Mouse (Mus musculus) hindbrain, embryonic 16.5 days (tissue): ENCODE measurements around the gene Tmem131. TPM values are rescaled to one million over a fixed set of nuclear protein-coding genes. Genes with fewer than 3 reads are reported as not detected.

Source experiments
- ATAC-seq: fragments of 200-750 bp; cut with Nextera tagmentation; 2 replicates; pipeline ENCODE4 v1.8.0; 2017; ENCODE audit warnings: moderate TSS enrichment, moderate library complexity
- H3K27ac ChIP-seq: fragments of 300-500 bp; sonication (generic); 2 replicates; pipeline ENCODE4 v1.5.1; 2014; ENCODE audit warnings: low read depth, mild to moderate bottlenecking, control low read depth, low read length, moderate library complexity
- H3K27me3 ChIP-seq: fragments of 300-500 bp; sonication (generic); replicated peaks from 2 replicates; pipeline ENCODE4 v1.6.1; 2014; ENCODE audit warnings: low read length; ENCODE audit not compliant: control insufficient read depth, insufficient read depth
- H3K36me3 ChIP-seq: fragments of 300-500 bp; sonication (generic); 2 replicates; pipeline ENCODE4 v1.6.1; 2014; ENCODE audit warnings: mild to moderate bottlenecking, low read length, moderate library complexity, mixed read lengths; ENCODE audit not compliant: control insufficient read depth, insufficient read depth
- H3K4me1 ChIP-seq: fragments of 300-500 bp; sonication (generic); 2 replicates; pipeline ENCODE4 v1.6.1; 2014; ENCODE audit warnings: low read depth, low read length; ENCODE audit not compliant: control insufficient read depth, insufficient read depth
- H3K4me2 ChIP-seq: fragments of 300-500 bp; sonication (generic); 2 replicates; pipeline ENCODE4 v1.6.1; 2014; ENCODE audit warnings: mild to moderate bottlenecking, low read length, control low read depth, moderate library complexity
- H3K4me3 ChIP-seq: fragments of 300-500 bp; sonication (generic); 2 replicates; pipeline ENCODE4 v1.5.1; 2014; ENCODE audit warnings: mild to moderate bottlenecking, low read length, control low read depth, moderate library complexity
- H3K9ac ChIP-seq: fragments of 300-500 bp; sonication (generic); 2 replicates; pipeline ENCODE4 v1.6.1; 2014; ENCODE audit warnings: low read depth, mild to moderate bottlenecking, control low read depth, low read length, moderate library complexity
- H3K9me3 ChIP-seq: fragments of 300-500 bp; sonication (generic); 2 replicates; pipeline ENCODE4 v1.6.1; 2014; ENCODE audit warnings: mild to moderate bottlenecking, low read length, moderate library complexity; ENCODE audit not compliant: control insufficient read depth
- WGBS: fragments of 180-500 bp; shearing (Covaris S2); extraction: QIAGEN DNeasy Blood & Tissue Kit; methylation state at CpG from one replicate; pipeline ENCODE4 v1.1.7; 2014; 5-methylcytosine and 5-hydroxymethylcytosine counted together
- polyA plus RNA-seq: library from polyadenylated mRNA; unstranded; fragments of >200 nt; fragmentation: Nextera tagmentation; extraction: Ambion mirVana; gene quantifications from 2 replicates; pipeline ENCODE4 v1.2.1, GENCODE M21; 2015

The Tmem131 gene
- polyA plus RNA-seq, 1 experiment from 2014 or later, result 10.0 TPM

GRCm38 (mm10) chr1:36870518-36870917 lies 72.9 kb downstream of the Tmem131 start:
- Histone ChIP-seq H3K36me3 (peaks cover 2% of the 10 kb centered on the region; the same call in 1 of the 2 replicates), H3K4me3 (no peak overlapping the region), H3K9ac (no peak overlapping the region), H3K27ac (no peak overlapping the region), H3K4me1 (no peaks in the 10 kb centered on the region), H3K27me3 (no peaks in the 10 kb centered on the region), H3K9me3 (no peaks in the 10 kb centered on the region), H3K4me2 (no peak overlapping the region)
- WGBS, result 76% methylated on average over 1 of the region's 1 CpGs
- ATAC-seq, result no peak

- ATAC-seq, result no peak
- Histone ChIP-seq H3K27me3 (no peaks in the 10 kb centered on the region), H3K36me3 (no peaks in the 10 kb centered on the region), H3K27ac (no peak overlapping the region), H3K9me3 (no peaks in the 10 kb centered on the region), H3K4me1 (peaks cover 12% of the 10 kb centered on the region; the same call in 1 of the 2 replicates), H3K9ac (no peak overlapping the region), H3K4me2 (no peak overlapping the region), H3K4me3 (no peak overlapping the region)
- 69% methylated on average over 3 of the region's 3 CpGs for WGBS
These were observed 78.7 kb downstream of the Tmem131 start for GRCm38 (mm10) chr1:36864757-36865156.

GRCm38 (mm10) chr1:36861775-36862174 lies 81.7 kb downstream of the Tmem131 start:
- Histone ChIP-seq H3K4me1 (peaks cover 12% of the 10 kb centered on the region; the same call in 1 of the 2 replicates), H3K27me3 (no peaks in the 10 kb centered on the region), H3K9ac (no peak overlapping the region), H3K9me3 (no peaks in the 10 kb centered on the region), H3K27ac (no peak overlapping the region; the same call in 1 of the 2 replicates), H3K4me2 (no peak overlapping the region), H3K36me3 (no peaks in the 10 kb centered on the region), H3K4me3 (no peak overlapping the region)
- WGBS, result 68% methylated on average over 2 of the region's 2 CpGs
- no peak for ATAC-seq

GRCm38 (mm10) chr1:36860876-36861275 lies 82.6 kb downstream of the Tmem131 start:
- no peak overlapping the region for H3K4me3 ChIP-seq
- no peaks in the 10 kb centered on the region for H3K36me3 ChIP-seq
- no peak for ATAC-seq
- H3K9me3 ChIP-seq, result no peaks in the 10 kb centered on the region
- H3K9ac ChIP-seq, result no peak overlapping the region
- H3K27ac ChIP-seq, result no peak overlapping the region
- H3K4me1 ChIP-seq, result peaks cover 12% of the 10 kb centered on the region; the same call in 1 of the 2 replicates
- no peaks in the 10 kb centered on the region for H3K27me3 ChIP-seq
- 14% methylated on average over 1 of the region's 1 CpGs for WGBS
- H3K4me2 ChIP-seq, result no peak overlapping the region

DNA sequence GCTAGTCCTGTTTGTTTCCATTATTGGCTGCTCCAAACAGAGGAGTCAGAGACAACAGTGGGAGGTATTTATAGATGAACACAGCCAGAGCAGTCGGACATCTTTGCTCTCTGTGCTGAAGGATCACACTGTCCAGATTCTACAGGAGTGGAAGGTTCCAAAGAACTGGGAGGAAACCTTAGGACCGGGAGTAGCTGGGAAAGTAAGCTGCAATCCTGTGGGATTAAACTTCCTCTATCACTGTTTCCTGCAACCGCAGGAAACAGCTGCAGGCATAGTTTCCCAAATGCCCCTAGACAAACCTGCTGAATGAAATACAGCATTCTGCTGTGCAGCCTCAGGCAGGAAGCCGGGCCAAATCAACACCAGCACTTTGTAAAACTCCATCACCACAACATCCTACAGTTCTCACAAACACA lies 83.0 kb downstream of the Tmem131 start:
- Histone ChIP-seq H3K4me2 (no peak overlapping the region), H3K27ac (no peak overlapping the region), H3K9ac (no peak overlapping the region), H3K4me3 (no peak overlapping the region), H3K36me3 (no peaks in the 10 kb centered on the region), H3K9me3 (no peaks in the 10 kb centered on the region), H3K4me1 (peaks cover 12% of the 10 kb centered on the region; the same call in 1 of the 2 replicates), H3K27me3 (no peaks in the 10 kb centered on the region)
- 56% methylated on average over 4 of the region's 4 CpGs for WGBS
- 0 out of 2 replicates have a peak, but pooled peaks have one; percentile 9 for ATAC-seq

DNA sequence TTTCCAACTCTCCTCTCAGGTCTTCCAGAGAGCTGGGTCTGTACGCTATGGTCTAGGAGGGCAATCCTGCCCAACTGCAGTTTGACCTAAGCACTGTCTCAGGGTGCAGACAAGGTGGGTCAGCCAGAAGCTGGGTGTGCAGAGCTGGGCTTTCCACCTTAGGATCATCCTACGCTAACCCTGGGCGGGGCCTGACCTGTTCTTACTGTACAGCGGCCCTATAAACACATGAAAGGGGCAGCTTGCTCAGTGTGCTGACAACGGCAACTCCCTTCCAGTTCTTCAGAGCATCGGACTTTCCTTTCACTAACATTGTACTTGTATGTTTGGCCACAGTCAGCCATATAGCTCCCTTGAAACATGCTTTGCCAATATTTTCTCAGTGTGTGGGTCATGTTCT lies 86.4 kb downstream of the Tmem131 start:
- no peak overlapping the region for H3K27ac ChIP-seq
- 0 out of 2 replicates have a peak, but pooled peaks cover 4% of the 10 kb centered on the region for H3K36me3 ChIP-seq
- H3K4me1 ChIP-seq, result peaks cover 12% of the 10 kb centered on the region; the same call in 1 of the 2 replicates
- no peak overlapping the region for H3K4me2 ChIP-seq
- WGBS, result 97% methylated on average over 6 of the region's 6 CpGs
- H3K4me3 ChIP-seq, result no peak overlapping the region
- H3K9ac ChIP-seq, result no peak overlapping the region
- no peaks in the 10 kb centered on the region for H3K9me3 ChIP-seq
- no peak for ATAC-seq
- no peaks in the 10 kb centered on the region for H3K27me3 ChIP-seq

DNA sequence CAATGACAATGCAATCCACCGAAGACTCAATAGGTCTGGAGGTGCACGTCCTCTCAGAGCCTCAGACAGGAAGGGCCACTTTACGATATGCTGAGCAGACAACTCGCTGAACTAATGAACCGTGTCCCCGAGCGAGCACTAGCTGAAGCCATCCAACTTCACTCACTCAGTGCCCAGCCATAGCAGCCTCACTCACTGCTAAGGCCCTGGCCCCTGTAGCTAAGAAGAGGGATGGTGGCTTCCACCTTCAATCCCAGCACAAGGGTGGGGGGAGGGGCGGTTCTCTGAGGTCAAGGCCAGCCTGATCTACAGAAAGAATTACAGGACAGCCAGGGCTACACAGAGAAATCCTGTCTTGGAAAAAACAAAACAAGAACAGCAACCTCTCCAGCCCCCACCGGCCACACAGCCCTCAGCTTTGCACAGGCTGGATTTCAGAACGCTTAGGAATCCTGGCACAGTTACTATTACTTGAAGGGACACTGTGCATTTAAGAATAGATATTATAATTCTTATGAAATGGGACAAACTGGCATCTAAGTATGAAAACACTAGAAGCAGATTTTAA lies 89.2 kb downstream of the Tmem131 start:
- Histone ChIP-seq H3K36me3 (0 out of 2 replicates have a peak, but pooled peaks cover 4% of the 10 kb centered on the region), H3K4me1 (no peaks in the 10 kb centered on the region), H3K9ac (no peak overlapping the region), H3K9me3 (no peaks in the 10 kb centered on the region), H3K27ac (no peak overlapping the region), H3K4me3 (no peak overlapping the region), H3K27me3 (no peaks in the 10 kb centered on the region), H3K4me2 (no peak overlapping the region)
- no peak for ATAC-seq
- WGBS, result 84% methylated on average over 10 of the region's 10 CpGs

DNA sequence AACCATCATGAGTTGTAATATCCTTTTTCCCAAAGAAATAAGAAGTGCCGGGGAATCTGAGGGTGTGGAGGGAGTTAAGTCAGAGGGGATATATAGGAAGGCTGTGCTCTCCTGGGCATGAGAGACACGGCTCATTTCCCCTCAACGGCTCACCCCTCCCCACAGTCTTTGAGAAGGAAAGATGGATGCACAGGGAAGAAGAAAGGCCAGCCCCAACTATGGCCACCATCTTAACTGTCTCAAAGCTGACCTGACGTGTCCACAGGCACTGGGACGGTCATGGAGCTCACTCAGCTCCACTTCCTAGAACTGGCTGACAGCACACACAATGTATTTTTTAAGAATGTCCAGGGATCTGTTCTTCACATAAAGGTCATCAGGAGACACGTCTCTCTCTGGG lies 91.4 kb downstream of the Tmem131 start:
- Histone ChIP-seq H3K36me3 (0 out of 2 replicates have a peak, but pooled peaks cover 4% of the 10 kb centered on the region), H3K4me1 (no peaks in the 10 kb centered on the region), H3K9ac (no peak overlapping the region), H3K27me3 (no peaks in the 10 kb centered on the region), H3K4me3 (no peak overlapping the region), H3K27ac (no peak overlapping the region), H3K4me2 (no peak overlapping the region), H3K9me3 (no peaks in the 10 kb centered on the region)
- ATAC-seq, result no peak
- WGBS, result 63% methylated on average over 6 of the region's 6 CpGs

GRCm38 (mm10) chr1:36851392-36851791 lies 92.1 kb downstream of the Tmem131 start:
- H3K4me3 ChIP-seq, result no peak overlapping the region
- H3K27me3 ChIP-seq, result no peaks in the 10 kb centered on the region
- H3K27ac ChIP-seq, result no peak overlapping the region
- WGBS, result 73% methylated on average over 4 of the region's 4 CpGs
- 0 out of 2 replicates have a peak, but pooled peaks cover 4% of the 10 kb centered on the region for H3K36me3 ChIP-seq
- H3K4me1 ChIP-seq, result no peaks in the 10 kb centered on the region
- no peaks in the 10 kb centered on the region for H3K9me3 ChIP-seq
- no peak overlapping the region for H3K4me2 ChIP-seq
- H3K9ac ChIP-seq, result no peak overlapping the region
- no peak for ATAC-seq
